Mouse (Mus musculus): Measurements from ENCODE around the gene Slc22a14.

DNA sequence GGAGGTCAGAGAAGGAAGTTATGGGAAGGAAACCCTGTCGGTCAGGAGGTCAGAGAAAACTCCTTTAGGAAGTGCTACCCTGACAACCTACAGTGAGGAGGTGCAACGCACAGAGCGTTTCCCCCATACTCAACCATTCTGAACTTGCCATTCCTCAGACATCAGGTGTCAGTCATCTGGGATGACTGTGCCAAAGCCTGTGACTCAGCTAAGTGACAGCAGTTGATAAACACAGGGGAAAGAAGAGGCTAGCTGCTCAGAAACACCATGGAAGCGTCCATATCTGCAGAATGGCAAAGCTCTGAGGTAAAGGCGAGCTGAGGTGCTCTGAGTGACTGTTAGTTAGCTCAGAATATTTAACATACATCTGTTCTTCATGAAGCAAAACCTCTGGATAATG is 107.2 kb downstream of the Slc22a14 start:
- TF ChIP-seq CTCF (IDR thresholded peaks at IDR 0.05; ENCODE audit: low read depth) (no peak), EP300 (optimal IDR thresholded peaks at IDR 0.05) (no peak)
